8 mouse cellular contexts compared by ENCODE assay signal in the genomic region with DNA sequence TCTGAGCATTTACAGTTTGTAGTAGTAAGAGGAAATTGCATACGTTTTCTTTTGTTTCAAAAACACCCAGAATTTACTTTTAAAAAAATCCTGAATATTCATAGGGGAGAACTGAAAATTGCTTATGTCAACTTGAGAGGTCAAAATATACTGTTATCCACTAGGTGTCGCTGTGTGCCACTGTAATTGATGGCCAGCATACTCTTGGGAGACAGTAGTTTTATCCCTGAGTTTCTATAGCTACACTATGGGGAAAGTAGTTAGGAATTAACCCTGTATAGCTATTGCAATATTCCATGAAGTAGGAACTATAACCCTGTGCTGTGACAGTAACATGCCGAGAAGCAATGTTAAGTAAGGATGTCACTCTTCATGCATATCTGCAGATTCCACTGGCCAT. TPM values are rescaled to one million over a fixed set of nuclear protein-coding genes. Genes with fewer than 3 reads are reported as not detected.
DNase-seq lines count a peak whose midpoint lies in the region; ATAC-seq and TF ChIP-seq lines count a peak whose summit lies in the region.

No protein-coding gene starts in this region.

- H3K4me1 ChIP-seq in cerebellum, adult 2 months (ENCODE audit: control insufficient read depth, insufficient read depth, low read length): no peaks in the 10 kb centered on the region
- H3K4me1 ChIP-seq in midbrain, embryonic 10.5 days: no peaks in the 10 kb centered on the region
- no peaks in the 10 kb centered on the region for H3K4me1 ChIP-seq in midbrain, embryonic 15.5 days
- H3K4me1 ChIP-seq in forebrain, embryonic 15.5 days: no peaks in the 10 kb centered on the region
- H3K4me1 ChIP-seq in liver, embryonic 13.5 days (replicated peaks): no peaks in the 10 kb centered on the region

- H3K9me3 ChIP-seq in midbrain, embryonic 10.5 days (replicated peaks): no peaks in the 10 kb centered on the region
- H3K9me3 ChIP-seq in midbrain, embryonic 15.5 days: no peaks in the 10 kb centered on the region
- no peaks in the 10 kb centered on the region for H3K9me3 ChIP-seq in forebrain, embryonic 15.5 days
- H3K9me3 ChIP-seq in liver, embryonic 13.5 days (replicated peaks): no peaks in the 10 kb centered on the region

- no peaks in the 10 kb centered on the region for H3K36me3 ChIP-seq in midbrain, embryonic 10.5 days
- no peaks in the 10 kb centered on the region for H3K36me3 ChIP-seq in midbrain, embryonic 15.5 days (replicated peaks)
- no peaks in the 10 kb centered on the region for H3K36me3 ChIP-seq in forebrain, embryonic 15.5 days
- H3K36me3 ChIP-seq in liver, embryonic 13.5 days: no peaks in the 10 kb centered on the region

- H3K4me3 ChIP-seq in cerebellum, adult 2 months (replicated peaks; ENCODE audit: insufficient read depth, low read depth, low read length): no peak overlapping the region
- H3K4me3 ChIP-seq in midbrain, embryonic 10.5 days: no peak overlapping the region
- no peak overlapping the region for H3K4me3 ChIP-seq in midbrain, embryonic 15.5 days
- H3K4me3 ChIP-seq in forebrain, embryonic 15.5 days: no peak overlapping the region
- H3K4me3 ChIP-seq in liver, embryonic 13.5 days (replicated peaks): no peak overlapping the region

- no peak overlapping the region for H3K27ac ChIP-seq in cerebellum, adult 2 months (ENCODE audit: insufficient read depth, low read length)
- H3K27ac ChIP-seq in midbrain, embryonic 10.5 days (replicated peaks): no peak overlapping the region
- H3K27ac ChIP-seq in midbrain, embryonic 15.5 days: no peak overlapping the region
- H3K27ac ChIP-seq in forebrain, embryonic 15.5 days (replicated peaks): no peak overlapping the region
- H3K27ac ChIP-seq in liver, embryonic 13.5 days: no peak overlapping the region

- no peak for TF ChIP-seq POLR2A in cerebellum, adult 2 months (IDR thresholded peaks at IDR 0.05; ENCODE audit: borderline replicate concordance, insufficient read depth, low read length)

- ATAC-seq in midbrain, embryonic 15.5 days (replicated peaks): no peak
- peak; percentile 71; the same call in 1 of the 2 replicates for ATAC-seq in forebrain, embryonic 15.5 days (replicated peaks)
- no peak for ATAC-seq in liver, embryonic 13.5 days (ENCODE audit: low read depth)

- WGBS in cerebellum, adult 2 months: 32% methylated on average over 3 of the region's 3 CpGs
- 24% methylated on average over 3 of the region's 3 CpGs for WGBS in midbrain, embryonic 10.5 days
- 31% methylated on average over 3 of the region's 3 CpGs for WGBS in midbrain, embryonic 15.5 days
- WGBS in forebrain, embryonic 15.5 days: 31% methylated on average over 3 of the region's 3 CpGs
- 25% methylated on average over 3 of the region's 3 CpGs for WGBS in liver, embryonic 13.5 days (ENCODE audit: insufficient replicate concordance)

- TF ChIP-seq CTCF in cerebellum, adult 2 months (IDR thresholded peaks at IDR 0.05; ENCODE audit: borderline replicate concordance, insufficient read depth, low read depth, low read length): peak; percentile 42; the same call in 1 of the 2 replicates

- DNase-seq in cerebellum, adult 2 months: no peak
- DNase-seq in cerebellum, adult 11-12 months: no peak
- peak; percentile 37 for DNase-seq in midbrain, embryonic 10.5 days (ENCODE audit: low spot score)
- peak; percentile 18 to 41 for DNase-seq in adrenal gland, postnatal 36 days
- DNase-seq in liver, embryonic 13.5 days: peak; percentile 3
- DNase-seq in right cerebral cortex, adult 2 months (ENCODE audit: low spot score in 2 of 2): peak; percentile 44 to 66

- H3K27me3 ChIP-seq in cerebellum, adult 2 months (ENCODE audit: control insufficient read depth, insufficient read depth, low read length): no peaks in the 10 kb centered on the region
- no peaks in the 10 kb centered on the region for H3K27me3 ChIP-seq in midbrain, embryonic 10.5 days (ENCODE audit: low read depth, poor library complexity, severe bottlenecking)
- H3K27me3 ChIP-seq in midbrain, embryonic 15.5 days (replicated peaks): no peaks in the 10 kb centered on the region
- no peaks in the 10 kb centered on the region for H3K27me3 ChIP-seq in forebrain, embryonic 15.5 days
- H3K27me3 ChIP-seq in liver, embryonic 13.5 days: no peaks in the 10 kb centered on the region

- H3K9ac ChIP-seq in midbrain, embryonic 15.5 days: no peak overlapping the region
- H3K9ac ChIP-seq in forebrain, embryonic 15.5 days (replicated peaks): no peak overlapping the region
- H3K9ac ChIP-seq in liver, embryonic 13.5 days: no peak overlapping the region

- no peak overlapping the region for H3K4me2 ChIP-seq in midbrain, embryonic 15.5 days
- no peak overlapping the region for H3K4me2 ChIP-seq in forebrain, embryonic 15.5 days (replicated peaks)
- H3K4me2 ChIP-seq in liver, embryonic 13.5 days: no peak overlapping the region

RNA-seq across cellular contexts. Expression of gene Rgs13, which starts 20.5 kb away (rescaled TPM):
- not detected in 2 replicates for polyA plus RNA-seq in cerebellum, adult 2 months (2012; rRNA removed)
- polyA plus RNA-seq in midbrain, embryonic 10.5 days (2016; fragmentation: Nextera tagmentation; extraction: Ambion mirVana): 1.5 and 2.5 TPM in 2 replicates
- polyA plus RNA-seq in midbrain, embryonic 15.5 days (2015; fragmentation: Nextera tagmentation; extraction: Ambion mirVana): 0.69 and 0.83 TPM in 2 replicates
- total RNA-seq in adrenal gland, postnatal 36 days (2021): not detected
- polyA plus RNA-seq in forebrain, embryonic 15.5 days (2015; fragmentation: Nextera tagmentation; extraction: Ambion mirVana): 1.5 and 1.7 TPM in 2 replicates
- not detected in 2 replicates for polyA plus RNA-seq in liver, embryonic 13.5 days (2015; fragmentation: Nextera tagmentation; extraction: Ambion mirVana)

RNA-seq across cellular contexts. Expression of gene Rgs1, which starts 51.4 kb away (rescaled TPM):
- polyA plus RNA-seq in cerebellum, adult 2 months (2012; rRNA removed): 0.08 TPM in 1 of 2 replicates, not detected in the other
- not detected in 2 replicates for polyA plus RNA-seq in midbrain, embryonic 10.5 days (2016; fragmentation: Nextera tagmentation; extraction: Ambion mirVana)
- not detected in 2 replicates for polyA plus RNA-seq in midbrain, embryonic 15.5 days (2015; fragmentation: Nextera tagmentation; extraction: Ambion mirVana)
- total RNA-seq in adrenal gland, postnatal 36 days (2021): 1 to 10 TPM; 1.4 to 3.3 TPM
- polyA plus RNA-seq in forebrain, embryonic 15.5 days (2015; fragmentation: Nextera tagmentation; extraction: Ambion mirVana): not detected in 2 replicates
- polyA plus RNA-seq in liver, embryonic 13.5 days (2015; fragmentation: Nextera tagmentation; extraction: Ambion mirVana): 0.48 and 0.51 TPM in 2 replicates

Comparison
In these comparisons a context has a peak if more than half of its experiments do, and no peak if none do; other contexts are left out.
1. DNase-seq: peak in midbrain, embryonic 10.5 days (single experiment), adrenal gland, postnatal 36 days (2 of 2), liver, embryonic 13.5 days (single experiment) and right cerebral cortex, adult 2 months (2 of 2); none in cerebellum, adult 2 months (0 of 2) and cerebellum, adult 11-12 months (single experiment).